Mouse (Mus musculus) CH12.LX (cell line): Measurements from ENCODE around the gene Hexdc. TPM values are rescaled to one million over a fixed set of nuclear protein-coding genes. Genes with fewer than 3 reads are reported as not detected.

Experiments used
- DNase-seq: peaks from one replicate; pipeline ENCODE4 v3.0.0-alpha.2; 2013; ENCODE audit errors: extremely low read depth
- H3K27ac ChIP-seq: 2 replicates; pipeline ENCODE4 v1.5.1; 2012; ENCODE audit warnings: low read depth, mild to moderate bottlenecking, control low read depth, moderate library complexity; ENCODE audit not compliant: insufficient read depth
- H3K27me3 ChIP-seq: replicated peaks from 2 replicates; pipeline ENCODE3; 2012; ENCODE audit warnings: inconsistent platforms
- H3K36me3 ChIP-seq, 2 experiments: replicated peaks in 1 of 2; 2 replicates each; pipeline versions ENCODE3 to v1.6.1; 2012; ENCODE audit warnings: inconsistent platforms in 1 of 2, low read length in 1 of 2, mild to moderate bottlenecking in 1 of 2, mixed read lengths in 1 of 2, moderate library complexity in 1 of 2; ENCODE audit not compliant: control insufficient read depth in 1 of 2, insufficient read depth in 1 of 2
- H3K4me1 ChIP-seq, 2 experiments: 2 replicates each; pipeline ENCODE4 v1.6.1; 2012; ENCODE audit warnings: inconsistent platforms in 1 of 2, moderate library complexity in 1 of 2; ENCODE audit not compliant: insufficient read depth in 2 of 2, control insufficient read depth in 1 of 2
- H3K4me2 ChIP-seq: 2 replicates; pipeline ENCODE4 v1.6.1; 2012; ENCODE audit warnings: low read depth, mild to moderate bottlenecking, control low read depth; ENCODE audit not compliant: poor library complexity, insufficient read depth, severe bottlenecking
- H3K4me3 ChIP-seq, 3 experiments: fragments of 150-350 bp in 1 of 3; sonication (generic) in 1 of 3; replicated peaks in 1 of 3; 2 replicates each; pipeline versions ENCODE3 to v1.5.1; 2011 to 2012; ENCODE audit warnings: low read depth in 2 of 3, low read length in 2 of 3, mild to moderate bottlenecking in 2 of 3, moderate library complexity in 2 of 3, control low read depth in 1 of 3, improper control_type of control experiment in 1 of 3, inconsistent platforms in 1 of 3, mixed read lengths in 1 of 3; ENCODE audit not compliant: poor library complexity in 1 of 3
- H3K79me2 ChIP-seq: replicated peaks from 2 replicates; pipeline ENCODE4 v1.6.1; 2012; ENCODE audit warnings: mild to moderate bottlenecking, moderate library complexity; ENCODE audit not compliant: control insufficient read depth, poor library complexity, insufficient read depth, severe bottlenecking; ENCODE audit errors: extremely low read depth
- H3K9ac ChIP-seq: 2 replicates; pipeline ENCODE4 v1.6.1; 2012; ENCODE audit warnings: low read depth, mild to moderate bottlenecking, control low read depth, moderate library complexity; ENCODE audit not compliant: insufficient read depth
- H3K9me3 ChIP-seq: replicated peaks from 2 replicates; pipeline ENCODE3; 2012; ENCODE audit warnings: low read length, inconsistent platforms, mixed read lengths
- BHLHE40 ChIP-seq: IDR thresholded peaks from 2 replicates; pipeline ENCODE4 v1.6.1; 2011; ENCODE audit warnings: mild to moderate bottlenecking, low read depth, low read length, improper control_type of control experiment
- CHD1 ChIP-seq: IDR thresholded peaks from 2 replicates; pipeline ENCODE4 v1.6.1; 2012; ENCODE audit warnings: low read depth, low read length, improper control_type of control experiment, inconsistent platforms
- CHD2 ChIP-seq: IDR thresholded peaks from 2 replicates; pipeline ENCODE4 v1.6.1; 2011; ENCODE audit warnings: low read length, improper control_type of control experiment
- CTCF ChIP-seq, 2 experiments: IDR thresholded peaks in 1 of 2; conservative IDR thresholded peaks in 1 of 2; 2 replicates each; pipeline ENCODE4 v1.5.1; 2011 to 2012; ENCODE audit warnings: low read depth in 2 of 2, low read length in 2 of 2, improper control_type of control experiment in 1 of 2, inconsistent platforms in 1 of 2, mild to moderate bottlenecking in 1 of 2, moderate library complexity in 1 of 2
- E2F4 ChIP-seq: IDR thresholded peaks from 2 replicates; pipeline ENCODE4 v1.6.1; 2011; ENCODE audit warnings: low read depth, low read length, improper control_type of control experiment; ENCODE audit not compliant: insufficient replicate concordance
- ELF1 ChIP-seq: IDR thresholded peaks from 2 replicates; pipeline ENCODE4 v1.6.1; 2014; ENCODE audit warnings: low read depth, mild to moderate bottlenecking, inconsistent platforms, low read length, improper control_type of control experiment
- EP300 ChIP-seq: IDR thresholded peaks from 2 replicates; pipeline ENCODE4 v1.6.1; 2011; ENCODE audit warnings: low read length, improper control_type of control experiment
- ETS1 ChIP-seq: conservative IDR thresholded peaks from 2 replicates; pipeline ENCODE4 v1.6.1; 2012; ENCODE audit warnings: low read depth, mild to moderate bottlenecking, inconsistent platforms, low read length, improper control_type of control experiment, moderate library complexity
- GABPA ChIP-seq: IDR thresholded peaks from 2 replicates; pipeline ENCODE4 v1.6.1; 2012; ENCODE audit warnings: low read depth, low read length, improper control_type of control experiment, inconsistent platforms; ENCODE audit not compliant: insufficient replicate concordance
- HCFC1 ChIP-seq: IDR thresholded peaks from 2 replicates; pipeline ENCODE4 v1.6.1; 2012; ENCODE audit warnings: low read depth, mild to moderate bottlenecking, inconsistent platforms, low read length, improper control_type of control experiment
- IRF4 ChIP-seq: IDR thresholded peaks from 2 replicates; pipeline ENCODE4 v1.6.1; 2014; ENCODE audit warnings: low read depth, mild to moderate bottlenecking, inconsistent platforms, low read length, improper control_type of control experiment
- JUN ChIP-seq: IDR thresholded peaks from 2 replicates; pipeline ENCODE4 v1.6.1; 2011; ENCODE audit warnings: low read depth, mild to moderate bottlenecking, low read length, improper control_type of control experiment, moderate library complexity; ENCODE audit not compliant: insufficient read depth
- KAT2A ChIP-seq: IDR thresholded peaks from 2 replicates; pipeline ENCODE4 v1.6.1; 2012; ENCODE audit warnings: low read length, improper control_type of control experiment, inconsistent platforms; ENCODE audit not compliant: insufficient replicate concordance
- MAFK ChIP-seq: IDR thresholded peaks from 2 replicates; pipeline ENCODE4 v1.6.1; 2011; ENCODE audit warnings: low read length, improper control_type of control experiment; ENCODE audit not compliant: insufficient replicate concordance
- MAX ChIP-seq: IDR thresholded peaks from 2 replicates; pipeline ENCODE4 v1.6.1; 2011; ENCODE audit warnings: low read length, improper control_type of control experiment
- MAZ ChIP-seq: IDR thresholded peaks from 2 replicates; pipeline ENCODE4 v1.6.1; 2012; ENCODE audit warnings: low read depth, mild to moderate bottlenecking, inconsistent platforms, low read length, improper control_type of control experiment, moderate library complexity
- MEF2A ChIP-seq: IDR thresholded peaks from 2 replicates; pipeline ENCODE4 v1.6.1; 2014; ENCODE audit warnings: low read depth, mild to moderate bottlenecking, inconsistent platforms, low read length, improper control_type of control experiment, borderline replicate concordance
- MXI1 ChIP-seq: IDR thresholded peaks from 2 replicates; pipeline ENCODE4 v1.6.1; 2011; ENCODE audit warnings: mild to moderate bottlenecking, low read depth, low read length, improper control_type of control experiment
- MYC ChIP-seq: IDR thresholded peaks from 2 replicates; pipeline ENCODE4 v1.6.1; 2011; ENCODE audit warnings: low read depth, mild to moderate bottlenecking, improper control_type of control experiment, low read length
- NELFE ChIP-seq: IDR thresholded peaks from 2 replicates; pipeline ENCODE4 v1.6.1; 2011; ENCODE audit warnings: low read depth, low read length, improper control_type of control experiment
- NRF1 ChIP-seq: IDR thresholded peaks from 2 replicates; pipeline ENCODE4 v1.6.1; 2014; ENCODE audit warnings: low read depth, mild to moderate bottlenecking, inconsistent platforms, low read length, improper control_type of control experiment, moderate library complexity
- PAX5 ChIP-seq: IDR thresholded peaks from 2 replicates; pipeline ENCODE4 v1.6.1; 2012; ENCODE audit warnings: low read length, inconsistent platforms, mixed read lengths
- POLR2A ChIP-seq: IDR thresholded peaks from 2 replicates; pipeline ENCODE4 v1.6.1; 2011; ENCODE audit warnings: low read depth, mild to moderate bottlenecking, improper control_type of control experiment, low read length
- POLR2AphosphoS2 ChIP-seq: IDR thresholded peaks from 2 replicates; pipeline ENCODE4 v1.6.1; 2011; ENCODE audit warnings: low read depth, low read length, improper control_type of control experiment
- RAD21 ChIP-seq: IDR thresholded peaks from 2 replicates; pipeline ENCODE4 v1.6.1; 2011; ENCODE audit warnings: low read depth, mild to moderate bottlenecking, low read length, improper control_type of control experiment, moderate library complexity
- RCOR1 ChIP-seq: conservative IDR thresholded peaks from 2 replicates; pipeline ENCODE4 v1.6.1; 2012; ENCODE audit warnings: low read depth, mild to moderate bottlenecking, inconsistent platforms, low read length, improper control_type of control experiment
- SIN3A ChIP-seq: IDR thresholded peaks from 2 replicates; pipeline ENCODE4 v1.6.1; 2012; ENCODE audit warnings: low read length, improper control_type of control experiment, inconsistent platforms
- SMC3 ChIP-seq: IDR thresholded peaks from 2 replicates; pipeline ENCODE4 v1.6.1; 2011; ENCODE audit warnings: low read depth, low read length, improper control_type of control experiment
- TBP ChIP-seq: conservative IDR thresholded peaks from 2 replicates; pipeline ENCODE4 v1.6.1; 2011; ENCODE audit warnings: low read depth, low read length, improper control_type of control experiment
- TCF12 ChIP-seq: IDR thresholded peaks from 2 replicates; pipeline ENCODE4 v1.6.1; 2014; ENCODE audit warnings: low read depth, mild to moderate bottlenecking, inconsistent platforms, low read length, improper control_type of control experiment
- UBTF ChIP-seq: IDR thresholded peaks from 2 replicates; pipeline ENCODE4 v1.6.1; 2012; ENCODE audit warnings: low read depth, mild to moderate bottlenecking, inconsistent platforms, low read length, improper control_type of control experiment, moderate library complexity
- USF1 ChIP-seq: IDR thresholded peaks from 2 replicates; pipeline ENCODE4 v1.6.1; 2014; ENCODE audit warnings: low read depth, mild to moderate bottlenecking, inconsistent platforms, low read length, improper control_type of control experiment
- USF2 ChIP-seq: conservative IDR thresholded peaks from 2 replicates; pipeline ENCODE4 v1.6.1; 2011; ENCODE audit warnings: low read depth, low read length, improper control_type of control experiment
- ZC3H11A ChIP-seq: IDR thresholded peaks from 2 replicates; pipeline ENCODE4 v1.6.1; 2012; ENCODE audit warnings: low read depth, mild to moderate bottlenecking, inconsistent platforms, low read length, improper control_type of control experiment
- ZKSCAN1 ChIP-seq: IDR thresholded peaks from 2 replicates; pipeline ENCODE4 v1.6.1; 2012; ENCODE audit warnings: low read depth, inconsistent platforms, low read length, improper control_type of control experiment, borderline replicate concordance
- ZMIZ1 ChIP-seq: IDR thresholded peaks from 2 replicates; pipeline ENCODE4 v1.6.1; 2012; ENCODE audit warnings: low read depth, mild to moderate bottlenecking, inconsistent platforms, low read length, improper control_type of control experiment
- ZNF384 ChIP-seq: IDR thresholded peaks from 2 replicates; pipeline ENCODE4 v1.6.1; 2012; ENCODE audit warnings: low read depth, low read length, improper control_type of control experiment, inconsistent platforms
- dilution Hi-C: fragments of 300-500 bp; cut with MboI; formaldehyde crosslinking; loops from 2 replicates; pipeline ENCODE4 v1.14.3; 2020; ENCODE audit warnings: low sequenced_read_pairs; ENCODE audit not compliant: extremely low pct_unique_long_range_greater_than_20kb, extremely low pct_ligation_motif_present
- in situ Hi-C: fragments of 300-500 bp; cut with MboI; formaldehyde crosslinking; loops from 3 replicates; pipeline ENCODE4 v1.14.3; 2019; ENCODE audit warnings: low sequenced_read_pairs, low pct_ligation_motif_present, low pct_unique_long_range_greater_than_20kb, mixed read lengths
- polyA plus RNA-seq: library from polyadenylated mRNA; unstranded; fragments of >175 nt; gene quantifications from 2 replicates; pipeline ENCODE4 v1.2.1, GENCODE M21; 2012; ENCODE audit warnings: low read depth; ENCODE audit not compliant: insufficient read length
- total RNA-seq, 2 experiments: library from RNA; depleted of rRNA; stranded (reverse); fragments of 300-350 nt in 1 of 2; fragments of >200 nt in 1 of 2; gene quantifications; 2 replicates each; pipeline ENCODE4 v1.2.3; 2012 to 2014

Gene Hexdc
- total RNA-seq (2012; rRNA removed) (9.1 and 10.6 TPM in 2 replicates), total RNA-seq (2014; rRNA removed) (10.5 and 11.6 TPM in 2 replicates), polyA plus RNA-seq (8.8 and 12.0 TPM in 2 replicates)

DNA sequence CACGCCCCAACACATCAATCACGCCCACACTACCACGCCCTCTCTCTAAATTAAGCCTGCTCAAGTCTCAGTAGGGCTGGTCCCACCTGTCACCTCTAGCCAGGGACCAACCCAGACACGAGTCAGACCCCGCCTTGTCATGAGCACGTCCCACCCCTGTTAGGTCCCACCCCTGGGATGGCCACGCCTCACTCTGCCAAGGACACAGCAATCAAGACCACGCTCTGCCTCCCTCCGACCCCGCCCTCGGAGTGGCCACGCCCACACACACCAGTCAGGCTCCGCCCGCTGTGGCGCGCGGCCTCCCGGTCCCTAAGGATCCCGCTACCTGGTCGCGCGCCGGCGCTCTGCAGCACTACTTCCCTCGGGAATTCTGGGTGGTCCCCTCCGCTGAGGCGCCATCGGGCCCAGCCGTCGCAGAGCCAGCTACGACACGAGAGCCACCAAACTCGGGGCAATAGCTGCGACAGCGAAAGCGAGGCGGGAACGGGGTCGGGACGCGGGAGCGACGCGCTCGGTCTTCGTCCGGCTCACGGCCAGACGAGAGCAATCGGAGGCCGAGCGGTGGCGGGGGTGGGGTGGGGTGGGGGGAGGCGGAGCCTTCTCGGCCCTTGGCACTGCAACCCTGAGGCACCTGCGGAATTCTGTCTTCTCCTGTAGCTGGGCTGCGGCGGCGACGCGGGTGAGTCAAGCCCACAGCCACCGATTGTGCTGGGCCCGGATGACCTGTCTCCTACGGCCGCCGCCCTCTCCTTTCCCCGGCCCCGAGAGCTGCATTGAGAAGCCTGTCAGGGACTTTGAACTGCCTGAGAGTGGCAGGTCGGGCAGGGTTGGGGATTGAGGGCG lies at the start of gene Hexdc, which contains the start of gene Ogfod3:
Gene Hexdc, plus strand, starts transcription at position 273 of the 846 bp plus-strand sequence.
Gene Ogfod3, minus strand, starts transcription at position 551 of the 846 bp plus-strand sequence.
- Histone ChIP-seq H3K4me1 (peaks cover 4 to 19% of the 10 kb centered on the region in 2 experiments), H3K4me3 (peak within 1 kb of the TSS; percentile 75 to 89 (median 88)), H3K27ac (peak within 1 kb of the TSS; percentile 64), H3K9me3 (no peaks in the 10 kb centered on the region), H3K27me3 (no peaks in the 10 kb centered on the region), H3K4me2 (peak within 1 kb of the TSS; percentile 86), H3K36me3 (peaks cover 0 to 23% of the 10 kb centered on the region in 2 experiments), H3K9ac (peak within 1 kb of the TSS; percentile 81), H3K79me2 (no peaks in the 10 kb centered on the region)
- dilution Hi-C loops: no loop called here
- DNase-seq: peak; percentile 100
- in situ Hi-C loops: loop anchor here (5.0 kb wide), 1 partner anchor 142 kb away; the partner anchor contains the start of gene Sectm1b
- TF ChIP-seq RCOR1: 0 out of 2 replicates have a peak, but pooled peaks have one; percentile 40
- TF ChIP-seq MAFK: no peak
- no peak for TF ChIP-seq TBP
- peak; percentile 80 for TF ChIP-seq HCFC1
- no peak; the same call in 1 of the 2 replicates for TF ChIP-seq GABPA
- 0 out of 2 replicates have a peak, but pooled peaks have one; percentile 25 for TF ChIP-seq BHLHE40
- TF ChIP-seq EP300: no peak
- TF ChIP-seq USF1: no peak
- peak; percentile 72 for TF ChIP-seq IRF4
- TF ChIP-seq RAD21: no peak
- no peak; the same call in 1 of the 2 replicates for TF ChIP-seq MAX
- TF ChIP-seq MXI1: peak; percentile 97; the same call in 1 of the 2 replicates
- no peak for TF ChIP-seq ZNF384
- peak; percentile 65 for TF ChIP-seq ELF1
- TF ChIP-seq SIN3A: peak; percentile 91
- no peak for TF ChIP-seq CHD1
- TF ChIP-seq POLR2AphosphoS2: peak; percentile 86; the same call in 1 of the 2 replicates
- TF ChIP-seq KAT2A: peak; percentile 60; the same call in 1 of the 2 replicates
- TF ChIP-seq MAZ: peak; percentile 90
- TF ChIP-seq USF2: no peak
- TF ChIP-seq ZC3H11A: no peak
- TF ChIP-seq MEF2A: peak; percentile 60
- peak; percentile 90 for TF ChIP-seq POLR2A
- no peak for TF ChIP-seq SMC3
- 0 out of 2 replicates have a peak, but pooled peaks have one; percentile 60 for TF ChIP-seq UBTF
- TF ChIP-seq CHD2: peak; percentile 79
- peak; percentile 78 for TF ChIP-seq MYC
- no peak for TF ChIP-seq CTCF (conservative IDR thresholded peaks at IDR 0.05 in 1 of 2, IDR thresholded peaks at IDR 0.05 in 1 of 2; ENCODE audit: low read depth in 2 of 2, low read length in 2 of 2)
- no peak for TF ChIP-seq ZKSCAN1
- TF ChIP-seq JUN: no peak
- peak; percentile 78 for TF ChIP-seq NRF1
- TF ChIP-seq NELFE: peak; percentile 94
- TF ChIP-seq ETS1: no peak
- TF ChIP-seq TCF12: peak; percentile 67
- TF ChIP-seq ZMIZ1: peak; percentile 96
- no peak for TF ChIP-seq PAX5
- TF ChIP-seq E2F4: peak; percentile 85; the same call in 1 of the 2 replicates
